Mouse (Mus musculus): Measurements from ENCODE around the gene Defa31.
"Not testable (repeated sequence)": the region's sequence is repeated elsewhere in the genome, so short reads cannot be mapped to it uniquely, and the experiment has no call there.

The Defa31 gene

GRCm38 (mm10) chr8:21191314-21191713 lies at the start of gene Defa31:
TSS of gene Defa31 (plus strand) at chr8:21191614.
- not testable (repeated sequence) for DNase-seq (ENCODE audit: extremely low spot score, low read depth, low spot score)

GRCm38 (mm10) chr8:21161977-21162376 lies 29.4 kb upstream of the Defa31 start, which contains the start of gene Defa22:
TSS of gene Defa22 (plus strand) at chr8:21162277.
- not testable (repeated sequence) for DNase-seq (ENCODE audit: extremely low spot score, low read depth, low spot score)

- DNase-seq (ENCODE audit: extremely low spot score, low read depth, low spot score) = not testable (repeated sequence)
Observed at GRCm38 (mm10) chr8:21201261-21201660, 9.8 kb downstream of the Defa31 start, which contains the start of gene Gm15293. TSS of gene Gm15293 (plus strand) at chr8:21201561.
